Mouse (Mus musculus): Measurements from ENCODE around the gene Magi2.

Gene Magi2

GRCm38 (mm10) chr5:20406626-20407025 is 1179.8 kb downstream of the Magi2 start:
- DNase-seq: no peak

DNA sequence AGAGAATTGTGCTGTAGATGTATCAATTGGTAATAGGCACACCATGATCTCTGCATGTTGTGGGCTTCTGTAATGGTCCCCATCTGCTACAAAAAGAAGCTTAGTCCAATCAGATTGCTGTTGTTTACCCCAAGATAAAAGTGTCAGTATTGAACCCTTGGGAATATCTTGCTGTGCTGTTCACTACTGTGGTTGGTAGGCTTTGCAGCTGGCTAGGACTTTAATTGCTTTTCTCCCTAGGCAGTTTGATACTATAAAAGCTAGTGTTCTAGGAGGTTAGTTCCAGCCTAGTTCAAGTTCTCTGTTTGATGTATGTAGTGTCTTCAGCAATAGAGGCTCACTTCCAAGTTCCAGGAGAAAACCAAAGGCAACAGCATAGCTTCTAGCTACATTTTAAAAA is 1188.5 kb downstream of the Magi2 start:
- no peak for DNase-seq

- DNase-seq: no peak
Observed at GRCm38 (mm10) chr5:20417348-20417747, 1190.5 kb downstream of the Magi2 start.

- no peak for DNase-seq
Observed at GRCm38 (mm10) chr5:20432148-20432813, 1205.4 kb downstream of the Magi2 start.

- peak; percentile 38 for DNase-seq
Observed at GRCm38 (mm10) chr5:20446471-20447174, 1219.8 kb downstream of the Magi2 start.

GRCm38 (mm10) chr5:20456106-20456505 is 1229.3 kb downstream of the Magi2 start:
- no peak for DNase-seq

DNA sequence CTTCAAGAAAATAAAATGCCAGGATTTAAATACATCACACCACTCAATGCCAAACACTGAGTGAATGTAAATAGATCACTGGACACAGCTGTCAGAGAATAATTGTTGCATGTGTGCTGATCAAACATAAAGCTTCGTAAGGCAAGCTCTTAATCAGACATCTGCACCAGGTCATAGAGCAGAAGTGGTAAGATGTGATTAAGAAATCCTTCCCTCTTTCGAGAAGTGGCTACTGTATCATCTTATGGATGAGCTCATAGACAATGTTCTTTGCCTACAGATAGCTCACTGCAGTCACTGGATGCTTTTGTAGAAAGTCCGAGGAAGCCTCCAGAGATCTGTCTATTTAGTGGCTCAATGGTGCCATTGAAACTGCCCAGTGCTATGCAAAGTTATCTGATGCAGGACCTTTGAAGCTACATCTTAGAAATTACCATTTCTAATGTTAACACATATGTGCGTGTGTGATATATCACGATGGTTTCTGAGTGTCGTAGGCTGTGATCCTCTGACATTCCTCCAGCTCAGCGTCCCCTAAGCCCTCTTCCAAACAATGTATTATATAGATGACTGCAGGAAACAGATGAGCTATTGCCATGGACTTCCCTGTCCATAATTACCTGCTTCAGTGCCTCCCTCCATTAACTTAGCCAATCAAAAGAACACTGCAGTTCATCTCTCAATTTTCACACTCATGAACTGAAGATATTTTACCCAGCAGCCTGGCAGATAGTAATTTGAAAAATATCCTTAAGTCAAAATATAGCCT is 1231.1 kb downstream of the Magi2 start:
- DNase-seq: no peak

- DNase-seq: no peak
Observed at GRCm38 (mm10) chr5:20461709-20462108, 1234.9 kb downstream of the Magi2 start.

DNA sequence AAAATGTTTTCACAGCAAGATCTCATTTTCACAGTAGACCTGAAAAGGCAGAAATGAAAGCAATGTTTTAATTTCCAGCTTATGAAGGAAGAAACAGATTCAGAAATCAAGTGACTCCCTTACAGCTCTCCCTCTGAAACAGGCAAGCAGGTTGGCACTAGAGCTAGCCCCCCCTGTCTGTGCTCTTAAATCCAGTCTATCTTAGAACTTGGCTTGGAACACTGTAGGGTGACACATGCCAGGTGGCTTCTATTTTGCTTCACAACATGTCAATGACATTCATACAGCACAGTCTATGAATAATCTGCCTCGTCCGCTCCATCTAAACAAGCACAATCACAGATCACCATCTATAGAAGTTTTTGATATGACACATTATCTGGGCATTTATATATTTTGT is 1235.5 kb downstream of the Magi2 start:
- DNase-seq: peak; percentile 44

- no peak for DNase-seq
Observed at GRCm38 (mm10) chr5:20469721-20470120, 1242.9 kb downstream of the Magi2 start.

- no peak for DNase-seq
Observed at GRCm38 (mm10) chr5:20470466-20470865, 1243.6 kb downstream of the Magi2 start.

DNA sequence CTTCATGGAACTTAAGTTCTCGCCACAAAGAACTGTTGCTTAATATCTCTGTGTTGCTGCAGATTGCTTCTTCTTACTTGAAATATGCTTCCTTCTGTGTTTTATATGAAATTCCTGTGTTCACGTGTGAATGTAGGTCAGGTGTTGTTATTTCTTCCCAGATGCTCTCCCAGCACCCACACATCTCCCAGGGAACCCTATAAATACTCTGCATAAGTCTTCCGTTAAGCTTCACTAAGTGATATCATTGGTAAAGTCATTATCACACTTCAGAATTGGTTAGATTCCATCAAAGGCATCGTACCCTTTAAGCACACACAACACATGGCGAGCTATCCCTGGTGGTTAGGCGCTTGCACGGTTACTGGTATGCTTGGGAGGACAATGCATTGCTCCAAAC is 1257.7 kb downstream of the Magi2 start:
- DNase-seq: no peak

- no peak for DNase-seq
Observed at GRCm38 (mm10) chr5:20491911-20492310, 1265.1 kb downstream of the Magi2 start.

GRCm38 (mm10) chr5:20492679-20493078 is 1265.8 kb downstream of the Magi2 start:
- DNase-seq: no peak

DNA sequence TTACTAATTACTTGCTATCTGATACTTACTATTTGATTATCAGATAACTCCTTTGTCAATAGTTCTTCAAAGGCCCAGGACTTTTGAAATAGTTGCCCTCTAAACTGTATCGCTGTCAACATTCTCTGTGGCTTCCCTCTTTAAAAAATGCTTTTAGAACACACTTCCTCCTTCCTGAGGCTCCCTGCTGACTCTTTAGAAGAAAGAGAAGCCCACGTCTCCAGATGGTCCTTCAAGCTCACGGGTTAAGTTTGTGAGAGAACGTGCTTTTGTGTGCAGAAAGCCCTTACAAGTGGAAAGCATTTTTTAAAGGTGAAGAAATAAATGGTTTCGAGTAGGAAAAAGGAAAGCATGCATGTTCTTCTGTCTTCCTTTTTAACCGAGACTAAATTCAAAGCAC is 1267.2 kb downstream of the Magi2 start:
- DNase-seq: no peak

- DNase-seq: no peak
Observed at GRCm38 (mm10) chr5:20496924-20497323, 1270.1 kb downstream of the Magi2 start.

GRCm38 (mm10) chr5:20499031-20499600 is 1272.3 kb downstream of the Magi2 start:
- no peak for DNase-seq

- DNase-seq: no peak
Observed at GRCm38 (mm10) chr5:20508609-20509008, 1281.8 kb downstream of the Magi2 start.

GRCm38 (mm10) chr5:20509606-20510005 is 1282.8 kb downstream of the Magi2 start:
- DNase-seq: no peak

- no peak for DNase-seq
Observed at GRCm38 (mm10) chr5:20512377-20513126, 1285.7 kb downstream of the Magi2 start.

- no peak for DNase-seq
Observed at GRCm38 (mm10) chr5:20521639-20522038, 1294.8 kb downstream of the Magi2 start.

DNA sequence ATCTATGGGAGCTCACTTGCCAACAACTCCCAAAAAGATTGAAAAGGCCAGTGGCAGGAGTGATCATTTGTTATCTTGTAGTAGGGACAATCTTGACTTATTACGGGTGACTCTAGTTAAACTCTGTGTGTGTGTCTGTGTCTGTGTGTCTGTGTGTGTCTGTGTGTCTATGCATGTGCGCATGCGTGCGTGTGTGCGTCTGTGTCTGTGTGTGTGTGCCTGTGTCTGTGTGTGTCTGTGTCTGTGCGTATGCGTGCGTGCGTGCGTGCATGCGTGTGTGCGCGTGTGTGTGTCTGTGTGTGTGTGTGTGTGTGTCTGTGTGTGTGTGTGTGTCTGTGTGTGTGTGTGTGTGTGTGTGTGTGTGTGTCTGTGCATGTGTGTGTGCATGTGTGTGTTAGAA is 1295.2 kb downstream of the Magi2 start:
- no peak for DNase-seq

GRCm38 (mm10) chr5:20523776-20524175 is 1296.9 kb downstream of the Magi2 start:
- no peak for DNase-seq
